Mouse (Mus musculus) forebrain, embryonic 15.5 days (tissue): ENCODE data around the gene Relch. TPM values are rescaled to one million over a fixed set of nuclear protein-coding genes. Genes with fewer than 3 reads are reported as not detected.
A peak's percentile ranks its signal among the peaks of the same experiment; 100 is the strongest.

Experiments
- ATAC-seq: fragments of 200-750 bp; cut with Nextera tagmentation; replicated peaks from 2 replicates; pipeline ENCODE4 v1.8.0; 2017; ENCODE audit warnings: mild to moderate bottlenecking, moderate TSS enrichment, moderate library complexity
- H3K27ac ChIP-seq: fragments of 300-500 bp; sonication (generic); replicated peaks from 2 replicates; pipeline ENCODE4 v1.5.1; 2015; ENCODE audit warnings: mild to moderate bottlenecking, inconsistent platforms
- H3K27me3 ChIP-seq: fragments of 300-500 bp; sonication (generic); 2 replicates; pipeline ENCODE4 v1.6.1; 2015; ENCODE audit warnings: inconsistent platforms
- H3K36me3 ChIP-seq: fragments of 300-500 bp; sonication (generic); 2 replicates; pipeline ENCODE4 v1.6.1; 2015; ENCODE audit warnings: mild to moderate bottlenecking, inconsistent platforms
- H3K4me1 ChIP-seq: fragments of 300-500 bp; sonication (generic); 2 replicates; pipeline ENCODE4 v1.6.1; 2015; ENCODE audit warnings: inconsistent platforms
- H3K4me2 ChIP-seq: fragments of 300-500 bp; sonication (generic); replicated peaks from 2 replicates; pipeline ENCODE4 v1.6.1; 2015; ENCODE audit warnings: mild to moderate bottlenecking, inconsistent platforms
- H3K4me3 ChIP-seq: fragments of 300-500 bp; sonication (generic); 2 replicates; pipeline ENCODE4 v1.5.1; 2015; ENCODE audit warnings: mild to moderate bottlenecking, inconsistent platforms
- H3K9ac ChIP-seq: fragments of 300-500 bp; sonication (generic); replicated peaks from 2 replicates; pipeline ENCODE4 v1.6.1; 2015; ENCODE audit warnings: mild to moderate bottlenecking, inconsistent platforms
- H3K9me3 ChIP-seq: fragments of 300-500 bp; sonication (generic); 2 replicates; pipeline ENCODE4 v1.6.1; 2016; ENCODE audit warnings: inconsistent platforms
- WGBS: fragments of 180-500 bp; shearing (Covaris S2); methylation state at CpG from one replicate; pipeline ENCODE4 v1.1.7; 2015; ENCODE audit warnings: mixed read lengths; 5-methylcytosine and 5-hydroxymethylcytosine counted together
- polyA plus RNA-seq: library from polyadenylated mRNA; unstranded; fragments of >200 nt; fragmentation: Nextera tagmentation; extraction: Ambion mirVana; gene quantifications from 2 replicates; pipeline ENCODE4 v1.2.1, GENCODE M21; 2015

Relch gene
- polyA plus RNA-seq, 1 experiment from 2014 or later: 47.9 TPM

- Histone ChIP-seq H3K4me3 (peak within 1 kb of the TSS; percentile 60), H3K9ac (peak within 1 kb of the TSS; percentile 61), H3K4me1 (peaks cover 16% of the 10 kb centered on the region), H3K27me3 (peaks cover 22% of the 10 kb centered on the region; the same call in 1 of the 2 replicates), H3K27ac (no peak within 1 kb of the TSS), H3K9me3 (no peaks in the 10 kb centered on the region), H3K4me2 (peak within 1 kb of the TSS; percentile 96), H3K36me3 (no peaks in the 10 kb centered on the region)
- ATAC-seq: peak; percentile 88
- WGBS: 2% methylated on average over 74 of the region's 77 CpGs
Observed at GRCm38 (mm10) chr1:105780457-105781364, 117.0 kb downstream of the Relch start, which contains the start of gene Tnfrsf11a. Gene Tnfrsf11a, plus strand, starts transcription at chr1:105780718.

GRCm38 (mm10) chr1:105781391-105782146, 117.9 kb downstream of the Relch start:
- H3K4me3 ChIP-seq: peak overlapping the region; percentile 60; the same call in 1 of the 2 replicates
- H3K4me2 ChIP-seq: peak overlapping the region; percentile 96
- peaks cover 22% of the 10 kb centered on the region; the same call in 1 of the 2 replicates for H3K27me3 ChIP-seq
- H3K36me3 ChIP-seq: no peaks in the 10 kb centered on the region
- 38% methylated on average over 12 of the region's 12 CpGs for WGBS
- H3K4me1 ChIP-seq: peaks cover 16% of the 10 kb centered on the region
- H3K9me3 ChIP-seq: no peaks in the 10 kb centered on the region
- H3K9ac ChIP-seq: peak overlapping the region; percentile 61; the same call in 1 of the 2 replicates
- ATAC-seq: no peak
- no peak overlapping the region for H3K27ac ChIP-seq

- WGBS: 80% methylated on average over 5 of the region's 5 CpGs
- H3K27me3 ChIP-seq: peaks cover 19% of the 10 kb centered on the region; the same call in 1 of the 2 replicates
- no peak for ATAC-seq
- no peak overlapping the region for H3K27ac ChIP-seq
- no peak overlapping the region for H3K9ac ChIP-seq
- no peak overlapping the region for H3K4me3 ChIP-seq
- H3K4me1 ChIP-seq: peaks cover 16% of the 10 kb centered on the region
- no peaks in the 10 kb centered on the region for H3K9me3 ChIP-seq
- H3K36me3 ChIP-seq: no peaks in the 10 kb centered on the region
- H3K4me2 ChIP-seq: no peak overlapping the region
Observed at GRCm38 (mm10) chr1:105784257-105785016, 120.8 kb downstream of the Relch start.

GRCm38 (mm10) chr1:105785146-105785545, 121.5 kb downstream of the Relch start:
- 92% methylated on average over 4 of the region's 4 CpGs for WGBS
- no peak overlapping the region for H3K4me3 ChIP-seq
- no peaks in the 10 kb centered on the region for H3K36me3 ChIP-seq
- H3K4me1 ChIP-seq: peaks cover 14% of the 10 kb centered on the region
- no peak overlapping the region for H3K27ac ChIP-seq
- no peak for ATAC-seq
- H3K4me2 ChIP-seq: no peak overlapping the region
- no peaks in the 10 kb centered on the region for H3K9me3 ChIP-seq
- no peak overlapping the region for H3K9ac ChIP-seq
- peaks cover 14% of the 10 kb centered on the region; the same call in 1 of the 2 replicates for H3K27me3 ChIP-seq

DNA sequence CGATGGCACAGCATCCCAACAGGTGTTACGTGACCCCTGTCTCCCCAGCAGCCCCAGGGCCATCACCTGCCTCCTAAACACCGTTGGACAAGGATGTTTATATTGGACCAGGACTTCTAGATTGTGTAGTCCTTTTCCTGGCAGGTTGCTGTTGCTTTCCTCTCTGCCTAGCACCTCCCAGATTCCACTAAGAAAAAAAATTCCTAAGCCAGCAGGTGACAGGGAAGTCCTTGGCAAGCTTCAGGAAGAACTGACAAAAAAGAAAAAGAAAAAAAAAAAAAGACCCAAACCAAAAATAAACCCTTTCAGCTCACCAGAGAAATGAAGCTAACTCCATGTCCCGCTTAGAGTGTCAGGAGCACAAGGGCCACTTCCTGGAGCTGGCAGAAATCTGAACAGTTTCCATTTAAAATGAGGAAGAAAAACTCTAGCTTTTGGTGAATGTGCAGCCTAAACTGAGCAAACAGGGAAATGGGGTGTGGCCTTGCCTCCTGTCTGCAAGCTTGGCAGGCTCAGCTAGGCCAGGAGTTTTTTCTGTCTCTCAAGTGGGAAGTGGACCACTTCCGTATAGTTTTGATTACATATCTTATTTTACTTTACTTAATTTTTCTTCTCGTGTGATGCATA, 123.2 kb downstream of the Relch start:
- Histone ChIP-seq H3K4me1 (no peaks in the 10 kb centered on the region), H3K27ac (no peak overlapping the region), H3K4me3 (no peak overlapping the region), H3K36me3 (no peaks in the 10 kb centered on the region), H3K27me3 (peaks cover 3% of the 10 kb centered on the region; the same call in 1 of the 2 replicates), H3K9me3 (no peaks in the 10 kb centered on the region), H3K9ac (no peak overlapping the region), H3K4me2 (no peak overlapping the region)
- no peak for ATAC-seq
- WGBS: 77% methylated on average over 6 of the region's 6 CpGs

- H3K4me1 ChIP-seq: no peaks in the 10 kb centered on the region
- no peaks in the 10 kb centered on the region for H3K36me3 ChIP-seq
- ATAC-seq: no peak
- H3K27ac ChIP-seq: no peak overlapping the region
- WGBS: 93% methylated on average over 3 of the region's 3 CpGs
- no peaks in the 10 kb centered on the region for H3K9me3 ChIP-seq
- no peak overlapping the region for H3K4me3 ChIP-seq
- H3K4me2 ChIP-seq: no peak overlapping the region
- no peak overlapping the region for H3K9ac ChIP-seq
- no peaks in the 10 kb centered on the region for H3K27me3 ChIP-seq
Observed at GRCm38 (mm10) chr1:105790103-105790502, 126.4 kb downstream of the Relch start.

- Histone ChIP-seq H3K9me3 (no peaks in the 10 kb centered on the region), H3K36me3 (no peaks in the 10 kb centered on the region), H3K4me3 (no peak overlapping the region), H3K4me2 (no peak overlapping the region), H3K27me3 (no peaks in the 10 kb centered on the region), H3K9ac (no peak overlapping the region), H3K4me1 (no peaks in the 10 kb centered on the region), H3K27ac (no peak overlapping the region)
- WGBS: 88% methylated on average over 6 of the region's 6 CpGs
- ATAC-seq: no peak
Observed at GRCm38 (mm10) chr1:105794670-105795069, 131.0 kb downstream of the Relch start.

DNA sequence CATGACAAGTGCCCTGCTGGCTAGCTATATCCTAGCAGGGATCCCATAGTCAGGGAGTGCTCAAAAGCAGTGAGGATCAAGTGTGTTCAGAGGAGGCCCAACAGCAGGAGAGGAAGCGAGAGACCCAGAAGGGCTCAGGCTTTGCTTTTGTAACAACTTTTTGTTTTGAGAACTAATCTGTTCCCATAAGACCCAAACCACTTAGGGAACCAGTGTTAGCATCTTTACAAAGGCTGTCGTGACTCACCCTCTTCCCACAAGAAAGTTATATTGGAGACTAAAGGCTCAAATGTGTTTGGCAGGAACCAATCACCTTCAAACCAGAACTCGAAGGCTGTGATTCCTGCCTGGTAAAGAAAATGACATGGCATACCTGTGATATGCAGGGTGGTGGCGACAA, 132.0 kb downstream of the Relch start:
- WGBS: 89% methylated on average over 4 of the region's 4 CpGs

DNA sequence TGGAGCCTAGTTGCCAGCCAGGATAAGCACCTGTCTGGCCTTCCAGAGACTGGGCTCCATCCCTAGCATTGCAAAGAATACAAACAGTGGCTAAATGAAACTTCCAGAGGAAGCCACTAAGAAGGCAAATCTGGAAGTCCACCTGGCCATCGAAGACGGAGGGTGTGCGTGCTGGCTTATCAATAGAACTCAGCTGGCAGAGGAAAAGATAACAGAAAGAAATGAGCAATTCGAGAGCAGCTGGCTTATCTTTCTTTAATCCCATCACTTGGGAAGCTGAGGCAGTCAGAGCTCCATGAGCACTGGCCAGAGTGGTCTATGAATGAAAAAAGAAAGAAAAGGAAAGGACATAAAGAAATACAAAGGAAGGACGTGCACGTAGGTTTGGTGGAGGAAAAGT, 136.9 kb downstream of the Relch start:
- H3K4me3 ChIP-seq: no peak overlapping the region
- no peaks in the 10 kb centered on the region for H3K4me1 ChIP-seq
- H3K27ac ChIP-seq: no peak overlapping the region
- no peaks in the 10 kb centered on the region for H3K9me3 ChIP-seq
- H3K36me3 ChIP-seq: no peaks in the 10 kb centered on the region
- 88% methylated on average over 6 of the region's 6 CpGs for WGBS
- H3K4me2 ChIP-seq: no peak overlapping the region
- no peak for ATAC-seq
- H3K27me3 ChIP-seq: no peaks in the 10 kb centered on the region
- no peak overlapping the region for H3K9ac ChIP-seq

More for the DNA sequence above, 132.0 kb downstream of the Relch start:
- H3K4me2 ChIP-seq: no peak overlapping the region
- no peak overlapping the region for H3K4me3 ChIP-seq
- H3K4me1 ChIP-seq: no peaks in the 10 kb centered on the region
- no peaks in the 10 kb centered on the region for H3K27me3 ChIP-seq
- H3K9me3 ChIP-seq: no peaks in the 10 kb centered on the region
- no peak for ATAC-seq
- no peak overlapping the region for H3K27ac ChIP-seq
- H3K36me3 ChIP-seq: no peaks in the 10 kb centered on the region
- H3K9ac ChIP-seq: no peak overlapping the region

DNA sequence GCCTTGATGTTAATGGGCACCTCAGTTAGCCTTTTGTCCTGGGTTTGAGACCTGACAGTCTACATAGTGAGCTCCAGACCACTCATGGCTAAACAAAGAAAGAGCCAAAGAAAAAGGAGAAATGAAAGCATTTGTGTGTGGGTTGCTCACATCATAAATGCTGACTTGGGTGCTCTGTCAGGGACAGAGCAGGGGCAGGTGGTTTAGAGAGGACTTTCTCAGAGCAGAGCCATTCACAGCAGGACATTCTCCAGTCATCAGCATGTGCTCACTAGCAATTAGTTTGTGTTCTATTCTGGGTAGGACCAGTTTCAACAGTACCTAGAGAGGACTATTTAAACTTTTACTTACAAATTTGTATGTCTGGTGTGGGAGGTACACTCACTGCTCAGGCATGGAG, 137.6 kb downstream of the Relch start:
- H3K27me3 ChIP-seq: no peaks in the 10 kb centered on the region
- H3K27ac ChIP-seq: no peak overlapping the region
- H3K9ac ChIP-seq: no peak overlapping the region
- H3K9me3 ChIP-seq: no peaks in the 10 kb centered on the region
- no peak for ATAC-seq
- no peaks in the 10 kb centered on the region for H3K36me3 ChIP-seq
- no peak overlapping the region for H3K4me2 ChIP-seq
- H3K4me3 ChIP-seq: no peak overlapping the region
- no peaks in the 10 kb centered on the region for H3K4me1 ChIP-seq

DNA sequence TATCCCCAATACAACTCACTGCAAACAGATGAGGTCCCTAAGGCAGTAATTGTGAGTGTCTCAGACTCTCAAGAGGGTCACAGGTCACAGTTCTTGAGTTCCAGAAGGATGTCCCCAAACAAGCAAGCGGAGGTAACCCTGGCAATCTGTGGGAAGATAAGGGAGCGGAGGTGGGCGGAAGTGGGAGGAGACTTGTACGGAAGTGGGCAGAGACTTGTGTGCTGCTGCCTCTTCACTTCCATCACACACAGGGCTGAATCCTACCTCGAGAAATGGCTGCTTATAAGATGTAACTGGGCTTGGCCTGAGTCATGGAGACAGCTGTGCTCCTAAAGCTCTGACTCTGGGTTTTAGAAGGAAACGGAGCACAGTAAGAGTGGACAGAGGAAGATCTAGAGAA, 139.3 kb downstream of the Relch start:
- Histone ChIP-seq H3K4me3 (no peak overlapping the region), H3K9ac (no peak overlapping the region), H3K4me2 (no peak overlapping the region), H3K4me1 (no peaks in the 10 kb centered on the region), H3K9me3 (no peaks in the 10 kb centered on the region), H3K36me3 (no peaks in the 10 kb centered on the region), H3K27ac (no peak overlapping the region), H3K27me3 (no peaks in the 10 kb centered on the region)
- ATAC-seq: no peak
- 86% methylated on average over 6 of the region's 6 CpGs for WGBS
